In the genomic region with DNA sequence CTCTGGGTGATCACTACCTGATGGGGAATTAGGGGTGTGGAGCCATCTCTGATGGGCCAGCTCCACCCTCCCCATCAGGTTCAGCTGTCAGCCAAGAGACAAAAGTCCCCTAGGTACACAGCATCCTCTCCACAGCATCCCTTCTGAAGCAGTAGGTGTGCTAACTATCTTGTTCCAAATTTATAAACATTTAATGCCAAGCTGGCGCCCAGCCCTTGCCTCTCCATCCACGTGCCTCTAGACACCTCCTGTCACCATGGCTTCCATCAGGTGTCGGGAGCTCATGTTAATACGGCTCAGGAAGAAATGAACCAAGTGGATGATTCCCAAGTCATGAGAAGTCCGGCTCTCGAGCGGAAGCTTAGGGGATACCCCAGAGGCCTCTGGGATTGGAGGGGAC, we compare ENCODE assay signal across 20 mouse cellular contexts.
A peak's percentile ranks its signal among the peaks of the same experiment; 100 is the strongest.
DNase-seq lines count a peak whose midpoint lies in the region; ATAC-seq and TF ChIP-seq lines count a peak whose summit lies in the region.
"Had no signal": no experiment of that assay in that cellular context is flagged by ENCODE, and none has a peak within 500 bp of the region (broad histone marks: within the 10 kb centered on the region; RNA-seq: fewer than 3 reads in every experiment).

No protein-coding gene starts in this region.

- H3K27ac ChIP-seq in hindbrain, postnatal 0 days: no peak overlapping the region
- H3K27ac ChIP-seq in hindbrain, embryonic 14.5 days: no peak overlapping the region
- H3K27ac ChIP-seq: embryonic facial prominence, embryonic 10.5 days; embryonic facial prominence, embryonic 12.5 days; forebrain, embryonic 13.5 days; forebrain, embryonic 15.5 days had no signal

- WGBS in hindbrain, postnatal 0 days: 64% methylated on average over 7 of the region's 7 CpGs
- 86% methylated on average over 7 of the region's 7 CpGs for WGBS in hindbrain, embryonic 14.5 days

- no peak for TF ChIP-seq CTCF in hindbrain, postnatal 0 days (IDR thresholded peaks at IDR 0.05; ENCODE audit: low read depth)

- H3K9me3 ChIP-seq in hindbrain, postnatal 0 days (ENCODE audit: low read length): no peaks in the 10 kb centered on the region
- no peaks in the 10 kb centered on the region for H3K9me3 ChIP-seq in hindbrain, embryonic 14.5 days (ENCODE audit: control insufficient read depth, low read length)
- H3K9me3 ChIP-seq: embryonic facial prominence, embryonic 10.5 days; embryonic facial prominence, embryonic 12.5 days; forebrain, embryonic 13.5 days; forebrain, embryonic 15.5 days had no signal

- H3K27me3 ChIP-seq in hindbrain, postnatal 0 days (ENCODE audit: insufficient read depth, low read length): no peaks in the 10 kb centered on the region
- no peaks in the 10 kb centered on the region for H3K27me3 ChIP-seq in hindbrain, embryonic 14.5 days (ENCODE audit: control insufficient read depth, insufficient read depth, low read length)
- H3K27me3 ChIP-seq: embryonic facial prominence, embryonic 12.5 days; forebrain, embryonic 13.5 days; forebrain, embryonic 15.5 days; Patski had no signal

- no peak overlapping the region for H3K4me2 ChIP-seq in hindbrain, postnatal 0 days (ENCODE audit: low read depth, low read length)
- H3K4me2 ChIP-seq in hindbrain, embryonic 14.5 days (replicated peaks): no peak overlapping the region
- H3K4me2 ChIP-seq: embryonic facial prominence, embryonic 12.5 days; forebrain, embryonic 13.5 days; forebrain, embryonic 15.5 days had no signal

- ATAC-seq in hindbrain, postnatal 0 days: 0 out of 2 replicates have a peak, but pooled peaks have one; percentile 45
- ATAC-seq in hindbrain, embryonic 14.5 days (ENCODE audit: low FRiP score): no peak
- ATAC-seq: activated CD4-positive, CD25-positive, alpha-beta regulatory T cell, adult 4 months; CD4-positive, CD25-positive, alpha-beta regulatory T cell, adult 4 months; forebrain, embryonic 13.5 days; forebrain, embryonic 15.5 days; forebrain, postnatal 0 days; Patski had no signal

- H3K4me1 ChIP-seq in hindbrain, postnatal 0 days (ENCODE audit: insufficient read depth, low read length): peaks cover 9% of the 10 kb centered on the region
- H3K4me1 ChIP-seq in hindbrain, embryonic 14.5 days (replicated peaks; ENCODE audit: control insufficient read depth, insufficient read depth, low read length): peaks cover 7% of the 10 kb centered on the region; the same call in 1 of the 2 replicates

- H3K9ac ChIP-seq in hindbrain, postnatal 0 days (replicated peaks; ENCODE audit: low read length): no peak overlapping the region
- H3K9ac ChIP-seq in hindbrain, embryonic 14.5 days: no peak overlapping the region
- H3K9ac ChIP-seq: embryonic facial prominence, embryonic 12.5 days; forebrain, embryonic 13.5 days; forebrain, embryonic 15.5 days; forebrain, postnatal 0 days had no signal

- H3K4me3 ChIP-seq in hindbrain, postnatal 0 days (ENCODE audit: low read length): no peak overlapping the region
- H3K4me3 ChIP-seq in hindbrain, embryonic 14.5 days (replicated peaks; ENCODE audit: low read length): no peak overlapping the region
- H3K4me3 ChIP-seq: embryonic facial prominence, embryonic 10.5 days; embryonic facial prominence, embryonic 12.5 days; forebrain, embryonic 13.5 days; forebrain, embryonic 15.5 days had no signal

- peak; percentile 10 for DNase-seq in cerebellum, adult 9-10 months
- no peak for DNase-seq in cerebellum, postnatal 4 days (ENCODE audit: low spot score in 2 of 2)
- DNase-seq in cerebellum, postnatal 14 days: peak; percentile 56 to 62
- DNase-seq in cerebellum, adult 11 months: no peak
- DNase-seq in hindbrain, postnatal 0 days (ENCODE audit: low spot score): peak; percentile 44
- no peak for DNase-seq in hindbrain, embryonic 14.5 days (ENCODE audit: low spot score)
- DNase-seq: adrenal gland, adult 8-10 months; adrenal gland, postnatal 14 days; adrenal gland, postnatal 36 days; B cell, adult 2 months; cerebellum, adult 18-20 months; forebrain, postnatal 0 days had no signal

- no peaks in the 10 kb centered on the region for H3K36me3 ChIP-seq in hindbrain, postnatal 0 days (ENCODE audit: insufficient read depth, low read length)
- no peaks in the 10 kb centered on the region for H3K36me3 ChIP-seq in hindbrain, embryonic 14.5 days (replicated peaks; ENCODE audit: control insufficient read depth, insufficient read depth)
- H3K36me3 ChIP-seq: embryonic facial prominence, embryonic 10.5 days; embryonic facial prominence, embryonic 12.5 days; forebrain, embryonic 15.5 days; G1E had no signal

Comparison
In these comparisons a context has a peak if more than half of its experiments do, and no peak if none do; other contexts are left out.
1. DNase-seq: peak in cerebellum, adult 9-10 months (single experiment), cerebellum, postnatal 14 days (2 of 2) and hindbrain, postnatal 0 days (single experiment); none in cerebellum, postnatal 4 days (0 of 2), cerebellum, adult 11 months (single experiment) and hindbrain, embryonic 14.5 days (single experiment).